Mouse (Mus musculus): ENCODE results near the gene Serf1.

- TF ChIP-seq CTCF (IDR thresholded peaks at IDR 0.05; ENCODE audit: low read depth) (no peak), EP300 (IDR thresholded peaks at IDR 0.05; ENCODE audit: low read depth) (no peak)
Observed at GRCm38 (mm10) chr13:100125258-100125643, 17.4 kb downstream of the Serf1 start.
